Mouse (Mus musculus): ENCODE results near the gene Gpr12.
"Not testable (repeated sequence)": the region's sequence is repeated elsewhere in the genome, so short reads cannot be mapped to it uniquely, and the experiment has no call there.

DNA sequence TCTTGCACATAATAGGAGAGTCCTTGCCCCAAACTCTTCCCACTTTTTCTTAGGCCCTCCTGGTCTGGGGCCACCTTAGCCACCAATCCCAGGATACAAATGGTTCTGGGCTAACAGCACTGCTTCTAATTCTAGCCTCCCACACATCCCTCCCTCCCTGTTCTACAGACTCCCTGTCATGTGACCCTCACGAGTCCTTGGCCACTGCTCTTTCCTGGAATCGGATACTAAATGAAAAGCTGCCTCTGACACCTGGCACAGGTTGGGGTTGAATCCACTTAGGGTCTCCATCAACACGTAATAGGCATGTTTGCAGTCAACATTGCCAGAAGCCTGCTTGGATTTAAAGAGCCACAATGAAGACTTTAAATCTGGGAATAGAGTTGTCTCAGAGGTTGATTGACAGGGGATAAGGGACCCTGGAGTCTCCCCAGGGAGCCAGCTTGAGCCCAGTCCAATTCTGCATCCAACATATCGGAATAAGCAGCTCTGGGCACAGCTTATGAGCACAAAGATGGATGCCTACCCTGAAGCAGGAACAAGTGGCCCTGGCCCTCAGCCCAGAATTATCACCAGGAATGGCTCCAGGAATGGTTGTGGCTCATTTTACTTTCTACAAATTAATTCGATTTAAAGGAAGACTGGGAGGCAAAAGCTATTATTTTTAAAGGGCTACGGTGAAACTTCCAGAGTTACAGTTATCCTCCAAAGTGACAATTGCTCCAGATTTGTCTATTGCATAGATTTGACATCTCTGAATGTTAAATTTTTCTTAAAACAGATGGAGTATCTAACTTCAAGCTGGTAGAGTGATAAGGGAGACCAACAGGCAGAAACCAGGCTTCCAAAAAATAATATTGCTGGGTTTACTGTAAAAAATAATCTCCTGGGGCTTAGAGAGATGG is 13.0 kb downstream of the Gpr12 start:
- TF ChIP-seq POLR2A (IDR thresholded peaks at IDR 0.05; ENCODE audit: borderline replicate concordance, control insufficient read depth, low read depth, low read length); CTCF (IDR thresholded peaks at IDR 0.05; ENCODE audit: control insufficient read depth, insufficient read depth, low read length): not testable (repeated sequence)

Data from bone marrow, adult 2 months (tissue).